Mouse (Mus musculus): ENCODE data around the gene Tat. TPM values are rescaled to one million over a fixed set of nuclear protein-coding genes. Genes with fewer than 3 reads are reported as not detected.
A peak's percentile ranks its signal among the peaks of the same experiment; 100 is the strongest.

The Tat gene
- polyA plus RNA-seq, 1 experiment from 2014 or later, result not detected

- Histone ChIP-seq H3K27me3 (replicated peaks; ENCODE audit: control insufficient read depth, insufficient read depth, low read length) (peaks cover 9% of the 10 kb centered on the region), H3K4me2 (ENCODE audit: low read depth, low read length) (no peak overlapping the region), H3K9ac (ENCODE audit: low read depth, low read length) (no peak overlapping the region), H3K36me3 (ENCODE audit: control insufficient read depth, insufficient read depth, low read length) (no peaks in the 10 kb centered on the region), H3K4me1 (ENCODE audit: control insufficient read depth, insufficient read depth, low read length) (no peaks in the 10 kb centered on the region), H3K4me3 (ENCODE audit: low read length) (no peak overlapping the region), H3K27ac (ENCODE audit: low read length) (no peak overlapping the region), H3K9me3 (ENCODE audit: control insufficient read depth, low read length) (no peaks in the 10 kb centered on the region)
- 81% methylated on average over 4 of the region's 4 CpGs for WGBS
- no peak for ATAC-seq
Observed at GRCm38 (mm10) chr8:109972901-109973300, 17.3 kb upstream of the Tat start.

DNA sequence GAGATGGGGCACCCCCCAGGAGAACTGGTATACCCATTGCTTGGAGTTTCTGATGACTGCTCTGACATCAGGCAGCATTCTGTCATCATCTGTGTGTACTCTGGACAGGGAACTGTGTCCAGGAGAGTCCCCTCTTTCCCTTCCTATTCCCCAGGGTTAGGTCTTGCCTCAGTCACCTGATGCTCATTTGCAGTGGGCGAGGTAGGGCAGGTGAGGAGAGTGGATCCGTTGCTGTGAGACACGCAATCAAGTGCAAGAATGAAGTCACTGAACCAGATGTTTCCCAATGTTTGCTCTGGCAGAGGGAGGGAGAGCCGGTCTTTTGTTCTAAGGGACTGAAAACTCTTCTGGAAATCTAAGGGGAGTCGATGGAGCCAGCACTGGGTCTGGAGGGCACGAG is 10.9 kb upstream of the Tat start:
- H3K4me3 ChIP-seq (ENCODE audit: low read length), result no peak overlapping the region
- H3K9me3 ChIP-seq (ENCODE audit: control insufficient read depth, low read length), result no peaks in the 10 kb centered on the region
- ATAC-seq, result peak; percentile 56; the same call in 1 of the 2 replicates
- H3K4me1 ChIP-seq (ENCODE audit: control insufficient read depth, insufficient read depth, low read length), result no peaks in the 10 kb centered on the region
- H3K4me2 ChIP-seq (ENCODE audit: low read depth, low read length), result no peak overlapping the region
- 62% methylated on average over 6 of the region's 6 CpGs for WGBS
- no peaks in the 10 kb centered on the region; the same call in 1 of the 2 replicates for H3K27me3 ChIP-seq (replicated peaks; ENCODE audit: control insufficient read depth, insufficient read depth, low read length)
- H3K36me3 ChIP-seq (ENCODE audit: control insufficient read depth, insufficient read depth, low read length), result no peaks in the 10 kb centered on the region
- H3K9ac ChIP-seq (ENCODE audit: low read depth, low read length), result no peak overlapping the region
- no peak overlapping the region for H3K27ac ChIP-seq (ENCODE audit: low read length)

DNA sequence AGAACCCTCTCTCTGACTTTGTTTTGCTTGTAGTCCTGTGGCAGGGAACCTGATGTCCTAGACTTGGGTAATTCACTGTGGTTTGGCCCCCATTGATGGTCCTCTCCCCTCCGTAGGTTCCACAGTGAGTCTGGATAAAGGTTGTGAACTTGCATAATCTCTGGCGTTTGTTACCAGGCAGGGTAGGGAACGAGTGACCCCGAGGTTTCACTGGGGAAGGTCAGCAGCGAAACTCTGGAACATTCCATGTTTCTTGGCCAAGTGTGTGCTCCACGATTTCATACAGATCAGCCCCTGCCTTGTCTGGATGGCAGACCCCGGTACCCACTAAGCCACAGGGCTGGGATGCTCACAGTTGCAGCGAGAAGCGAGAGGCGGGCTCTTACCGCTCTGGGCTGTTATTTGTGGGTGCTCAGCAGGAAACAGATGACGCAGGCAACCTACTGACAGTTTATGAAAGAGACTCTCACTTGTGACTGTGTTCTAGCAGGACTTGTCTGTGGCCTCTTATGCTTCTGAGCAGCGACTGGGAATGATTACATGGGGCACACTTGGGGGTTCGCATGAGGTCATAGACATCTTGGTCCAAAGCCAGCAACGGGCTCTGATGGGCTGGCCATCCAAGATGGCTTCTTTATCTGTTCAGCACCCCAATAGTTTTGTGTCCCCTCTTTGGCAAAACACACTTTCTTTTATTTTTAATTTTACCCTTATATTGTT is 7.7 kb upstream of the Tat start:
- no peaks in the 10 kb centered on the region for H3K4me1 ChIP-seq (ENCODE audit: control insufficient read depth, insufficient read depth, low read length)
- no peak overlapping the region for H3K27ac ChIP-seq (ENCODE audit: low read length)
- no peaks in the 10 kb centered on the region; the same call in 1 of the 2 replicates for H3K27me3 ChIP-seq (replicated peaks; ENCODE audit: control insufficient read depth, insufficient read depth, low read length)
- ATAC-seq, result no peak
- 73% methylated on average over 15 of the region's 15 CpGs for WGBS
- no peak overlapping the region for H3K4me3 ChIP-seq (ENCODE audit: low read length)
- no peaks in the 10 kb centered on the region for H3K9me3 ChIP-seq (ENCODE audit: control insufficient read depth, low read length)
- no peak overlapping the region for H3K9ac ChIP-seq (ENCODE audit: low read depth, low read length)
- no peak overlapping the region for H3K4me2 ChIP-seq (ENCODE audit: low read depth, low read length)
- no peaks in the 10 kb centered on the region for H3K36me3 ChIP-seq (ENCODE audit: control insufficient read depth, insufficient read depth, low read length)

- Histone ChIP-seq H3K4me3 (ENCODE audit: low read length) (no peak overlapping the region), H3K4me2 (ENCODE audit: low read depth, low read length) (no peak overlapping the region), H3K9me3 (ENCODE audit: control insufficient read depth, low read length) (no peaks in the 10 kb centered on the region), H3K27me3 (replicated peaks; ENCODE audit: control insufficient read depth, insufficient read depth, low read length) (no peaks in the 10 kb centered on the region; the same call in 1 of the 2 replicates), H3K9ac (ENCODE audit: low read depth, low read length) (no peak overlapping the region), H3K4me1 (ENCODE audit: control insufficient read depth, insufficient read depth, low read length) (no peaks in the 10 kb centered on the region), H3K36me3 (ENCODE audit: control insufficient read depth, insufficient read depth, low read length) (no peaks in the 10 kb centered on the region), H3K27ac (ENCODE audit: low read length) (no peak overlapping the region)
- no peak for ATAC-seq
- 31% methylated on average over 5 of the region's 5 CpGs for WGBS
Observed at GRCm38 (mm10) chr8:109983944-109984343, 6.3 kb upstream of the Tat start.

DNA sequence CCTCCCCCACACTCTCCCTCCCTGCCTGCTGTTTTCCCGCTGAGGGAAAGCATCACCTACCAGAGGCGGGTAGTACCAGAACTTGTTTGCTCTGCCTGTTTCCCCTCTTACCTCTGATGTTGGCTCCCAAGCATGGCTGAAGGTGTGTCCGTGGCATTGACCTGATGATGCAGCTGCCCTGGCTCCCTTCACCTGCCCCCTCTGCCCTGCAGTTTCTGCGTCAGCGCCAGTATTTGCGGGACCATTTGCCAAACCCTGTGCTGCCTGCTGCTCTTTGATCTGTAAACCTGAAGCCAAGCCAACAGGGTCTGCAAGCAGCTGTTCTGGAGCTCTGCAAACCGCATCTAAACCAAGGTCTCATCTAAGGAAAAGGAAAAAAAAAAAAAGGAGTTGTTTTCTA is 3.9 kb upstream of the Tat start:
- H3K9ac ChIP-seq (ENCODE audit: low read depth, low read length), result no peak overlapping the region
- WGBS, result 55% methylated on average over 7 of the region's 7 CpGs
- H3K9me3 ChIP-seq (ENCODE audit: control insufficient read depth, low read length), result no peaks in the 10 kb centered on the region
- H3K27me3 ChIP-seq (replicated peaks; ENCODE audit: control insufficient read depth, insufficient read depth, low read length), result no peaks in the 10 kb centered on the region; the same call in 1 of the 2 replicates
- no peak overlapping the region for H3K4me3 ChIP-seq (ENCODE audit: low read length)
- no peak overlapping the region for H3K4me2 ChIP-seq (ENCODE audit: low read depth, low read length)
- no peaks in the 10 kb centered on the region for H3K4me1 ChIP-seq (ENCODE audit: control insufficient read depth, insufficient read depth, low read length)
- no peak overlapping the region for H3K27ac ChIP-seq (ENCODE audit: low read length)
- no peaks in the 10 kb centered on the region for H3K36me3 ChIP-seq (ENCODE audit: control insufficient read depth, insufficient read depth, low read length)
- no peak for ATAC-seq

DNA sequence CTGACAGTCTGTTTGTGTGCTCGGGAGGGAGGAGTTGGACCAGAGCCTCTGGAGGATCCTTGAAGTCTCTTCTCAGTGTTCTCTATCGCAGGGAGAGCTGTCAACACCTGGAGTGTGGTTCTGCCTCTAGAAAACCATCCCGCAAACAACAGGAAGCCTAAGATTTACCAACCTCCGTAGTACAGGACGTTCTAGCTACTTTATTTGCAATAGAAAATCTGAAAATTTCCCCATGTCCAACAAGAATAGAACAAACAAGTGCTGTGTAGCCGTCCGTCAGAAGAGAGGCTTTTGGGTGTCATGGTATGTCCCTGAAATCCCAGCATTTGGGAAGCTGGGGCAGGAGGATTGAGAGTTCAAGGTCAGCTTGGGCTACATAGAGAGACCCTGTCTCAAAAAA is 2.5 kb upstream of the Tat start:
- no peak overlapping the region for H3K4me3 ChIP-seq (ENCODE audit: low read length)
- H3K4me1 ChIP-seq (ENCODE audit: control insufficient read depth, insufficient read depth, low read length), result no peaks in the 10 kb centered on the region
- H3K27me3 ChIP-seq (replicated peaks; ENCODE audit: control insufficient read depth, insufficient read depth, low read length), result no peaks in the 10 kb centered on the region
- H3K9me3 ChIP-seq (ENCODE audit: control insufficient read depth, low read length), result no peaks in the 10 kb centered on the region
- no peak overlapping the region for H3K27ac ChIP-seq (ENCODE audit: low read length)
- H3K9ac ChIP-seq (ENCODE audit: low read depth, low read length), result no peak overlapping the region
- WGBS, result 75% methylated on average over 7 of the region's 7 CpGs
- no peak overlapping the region for H3K4me2 ChIP-seq (ENCODE audit: low read depth, low read length)
- no peaks in the 10 kb centered on the region for H3K36me3 ChIP-seq (ENCODE audit: control insufficient read depth, insufficient read depth, low read length)
- ATAC-seq, result no peak

DNA sequence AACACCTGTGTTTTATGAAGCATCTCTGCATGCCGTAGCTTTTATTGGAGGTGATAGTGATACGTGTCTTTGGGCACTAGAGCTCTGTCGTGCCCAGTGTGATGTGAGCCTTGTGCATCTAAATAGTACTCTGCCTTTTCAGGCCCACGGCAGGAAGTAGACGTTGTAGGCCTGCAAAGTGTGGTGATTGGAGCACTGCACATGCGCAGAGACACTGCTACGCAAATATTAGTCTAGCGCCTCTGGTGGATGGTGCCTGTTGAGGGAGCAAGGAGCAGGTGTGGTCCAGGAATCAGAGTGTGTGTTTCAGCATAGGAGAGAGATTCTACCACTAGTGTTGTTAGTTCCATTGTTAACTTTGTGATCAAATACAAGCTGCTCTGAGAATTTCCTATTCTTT is 1.1 kb upstream of the Tat start:
- no peak overlapping the region for H3K9ac ChIP-seq (ENCODE audit: low read depth, low read length)
- H3K4me1 ChIP-seq (ENCODE audit: control insufficient read depth, insufficient read depth, low read length), result no peaks in the 10 kb centered on the region
- ATAC-seq, result no peak
- H3K36me3 ChIP-seq (ENCODE audit: control insufficient read depth, insufficient read depth, low read length), result no peaks in the 10 kb centered on the region
- H3K27me3 ChIP-seq (replicated peaks; ENCODE audit: control insufficient read depth, insufficient read depth, low read length), result no peaks in the 10 kb centered on the region
- no peaks in the 10 kb centered on the region for H3K9me3 ChIP-seq (ENCODE audit: control insufficient read depth, low read length)
- 88% methylated on average over 8 of the region's 8 CpGs for WGBS
- H3K27ac ChIP-seq (ENCODE audit: low read length), result no peak overlapping the region
- H3K4me2 ChIP-seq (ENCODE audit: low read depth, low read length), result no peak overlapping the region
- H3K4me3 ChIP-seq (ENCODE audit: low read length), result no peak overlapping the region

DNA sequence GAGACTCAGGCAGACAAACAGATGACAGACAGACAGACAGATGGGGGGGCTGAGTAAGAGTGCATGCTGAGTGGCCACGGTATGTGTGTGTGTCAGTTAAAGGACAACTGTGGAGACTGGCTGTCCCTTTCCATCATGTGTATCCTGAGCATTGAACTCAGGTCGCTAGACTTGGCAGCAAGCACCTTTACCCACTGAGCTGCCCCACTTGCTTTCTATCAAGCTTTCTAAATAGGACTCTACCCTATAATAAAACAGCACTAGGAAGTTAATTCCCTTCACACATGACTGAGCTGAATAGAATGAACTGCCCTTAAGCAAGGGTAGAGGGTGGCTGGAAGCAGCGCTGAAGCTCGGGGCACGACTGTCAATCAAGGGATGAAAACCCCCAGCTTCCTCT is 1.9 kb downstream of the Tat start:
- no peak for ATAC-seq
- 84% methylated on average over 5 of the region's 5 CpGs for WGBS

DNA sequence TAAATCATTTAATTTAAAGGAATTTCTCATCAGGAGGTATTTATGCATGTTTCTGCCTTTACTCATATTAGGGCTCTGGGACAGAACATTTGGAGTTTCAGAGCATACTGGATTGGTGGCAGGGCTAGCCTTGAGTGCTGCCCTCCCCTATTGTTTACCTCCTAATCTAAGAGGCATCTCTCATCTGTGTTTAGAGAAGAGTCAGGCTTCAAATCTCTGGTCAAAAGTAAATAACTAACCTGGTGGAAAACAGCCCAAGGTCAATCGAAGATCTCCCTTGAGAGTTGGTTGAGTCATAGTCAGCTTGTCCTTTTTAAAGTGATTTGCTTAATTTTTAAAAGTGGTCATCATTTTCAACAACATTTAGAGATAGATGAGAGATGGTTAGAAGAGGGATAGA is 2.7 kb downstream of the Tat start:
- 49% methylated on average over 1 of the region's 1 CpGs for WGBS
- Histone ChIP-seq H3K27me3 (replicated peaks; ENCODE audit: control insufficient read depth, insufficient read depth, low read length) (no peaks in the 10 kb centered on the region), H3K27ac (ENCODE audit: low read length) (no peak overlapping the region), H3K4me2 (ENCODE audit: low read depth, low read length) (no peak overlapping the region), H3K9me3 (ENCODE audit: control insufficient read depth, low read length) (no peaks in the 10 kb centered on the region), H3K36me3 (ENCODE audit: control insufficient read depth, insufficient read depth, low read length) (no peaks in the 10 kb centered on the region), H3K4me3 (ENCODE audit: low read length) (no peak overlapping the region), H3K9ac (ENCODE audit: low read depth, low read length) (no peak overlapping the region), H3K4me1 (ENCODE audit: control insufficient read depth, insufficient read depth, low read length) (no peaks in the 10 kb centered on the region)
- no peak for ATAC-seq

More for the DNA sequence above, 1.9 kb downstream of the Tat start:
- Histone ChIP-seq H3K4me2 (ENCODE audit: low read depth, low read length) (no peak overlapping the region), H3K27me3 (replicated peaks; ENCODE audit: control insufficient read depth, insufficient read depth, low read length) (no peaks in the 10 kb centered on the region), H3K4me1 (ENCODE audit: control insufficient read depth, insufficient read depth, low read length) (no peaks in the 10 kb centered on the region), H3K9me3 (ENCODE audit: control insufficient read depth, low read length) (no peaks in the 10 kb centered on the region), H3K27ac (ENCODE audit: low read length) (no peak overlapping the region), H3K4me3 (ENCODE audit: low read length) (no peak overlapping the region), H3K36me3 (ENCODE audit: control insufficient read depth, insufficient read depth, low read length) (no peaks in the 10 kb centered on the region), H3K9ac (ENCODE audit: low read depth, low read length) (no peak overlapping the region)

GRCm38 (mm10) chr8:109997381-109997780 is 7.1 kb downstream of the Tat start:
- ATAC-seq, result no peak
- H3K27ac ChIP-seq (ENCODE audit: low read length), result no peak overlapping the region
- no peak overlapping the region for H3K4me3 ChIP-seq (ENCODE audit: low read length)
- H3K4me1 ChIP-seq (ENCODE audit: control insufficient read depth, insufficient read depth, low read length), result no peaks in the 10 kb centered on the region
- H3K4me2 ChIP-seq (ENCODE audit: low read depth, low read length), result no peak overlapping the region
- no peaks in the 10 kb centered on the region for H3K36me3 ChIP-seq (ENCODE audit: control insufficient read depth, insufficient read depth, low read length)
- H3K27me3 ChIP-seq (replicated peaks; ENCODE audit: control insufficient read depth, insufficient read depth, low read length), result no peaks in the 10 kb centered on the region
- WGBS, result 87% methylated on average over 9 of the region's 9 CpGs
- no peak overlapping the region for H3K9ac ChIP-seq (ENCODE audit: low read depth, low read length)
- no peaks in the 10 kb centered on the region for H3K9me3 ChIP-seq (ENCODE audit: control insufficient read depth, low read length)

All from intestine, embryonic 16.5 days (tissue).